Mouse (Mus musculus): ENCODE data around the gene Col16a1.
A peak's percentile ranks its signal among the peaks of the same experiment; 100 is the strongest.

Gene Col16a1

DNA sequence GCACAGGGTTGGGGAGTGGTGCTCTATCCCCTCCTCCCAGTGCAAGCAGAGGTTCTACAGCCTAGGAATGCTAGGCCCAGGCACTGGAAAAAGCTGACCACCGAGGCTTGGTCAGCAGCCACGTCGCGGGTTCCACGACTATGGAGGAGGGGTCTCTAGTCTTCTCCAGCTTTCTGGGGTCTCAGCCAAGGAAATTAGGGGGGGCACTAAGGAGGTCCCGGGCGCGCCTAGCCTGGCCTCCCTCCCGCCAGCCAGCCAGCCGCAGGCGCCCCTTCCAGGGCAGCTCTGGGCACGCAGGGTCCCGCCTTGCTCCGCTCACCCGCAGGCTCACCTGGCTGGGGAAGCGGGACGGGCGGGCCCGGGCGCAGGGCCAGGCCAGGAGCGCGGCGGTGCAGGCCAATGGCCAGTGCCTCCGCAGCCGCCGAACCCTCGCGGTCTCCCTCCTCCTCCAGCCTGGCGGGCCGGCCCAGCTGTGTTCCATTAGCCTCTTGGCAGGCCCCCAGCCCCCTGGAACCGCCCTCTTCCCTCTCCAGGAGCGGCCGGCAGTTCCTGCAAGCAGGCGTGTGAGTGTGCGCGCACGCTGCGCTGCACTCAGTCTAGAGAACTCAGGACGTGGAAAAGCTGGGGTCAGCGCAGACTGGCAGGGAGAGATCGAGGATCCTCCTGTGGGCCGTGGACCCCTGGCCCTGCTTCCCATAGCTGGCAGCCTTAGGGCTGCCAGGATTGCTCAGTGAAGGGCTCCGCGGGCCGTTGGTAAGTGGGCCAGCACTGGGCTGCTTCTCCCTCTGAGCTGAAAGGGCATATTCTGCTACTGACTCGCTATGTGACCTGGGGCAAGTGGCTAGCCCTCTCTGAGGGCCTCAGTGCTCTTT is at the start of gene Col16a1:
Col16a1 (plus strand) TSS at position 510 of the 872 bp plus-strand sequence.
- peak; percentile 91 for DNase-seq

DNA sequence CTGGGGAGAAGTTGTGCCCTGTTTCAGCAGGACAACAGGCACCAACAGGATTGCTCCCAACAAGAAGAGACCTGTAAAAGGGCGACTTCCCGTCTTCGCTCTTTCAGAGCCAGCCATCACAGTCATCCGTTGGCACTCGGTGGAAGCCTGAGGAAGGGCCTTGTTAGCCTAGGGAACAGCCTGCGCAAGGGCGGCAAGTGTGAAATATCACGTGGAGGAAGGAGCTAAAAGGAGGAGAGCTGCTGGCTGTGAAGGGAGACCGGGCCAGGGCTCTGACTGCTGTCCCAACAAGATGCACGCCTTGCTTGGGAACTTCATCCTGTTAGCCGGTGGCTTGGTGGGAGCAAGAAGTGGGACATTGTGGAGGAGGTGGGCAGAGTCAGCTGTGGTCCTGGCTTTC is 49.5 kb upstream of the Col16a1 start:
- DNase-seq = no peak

DNA sequence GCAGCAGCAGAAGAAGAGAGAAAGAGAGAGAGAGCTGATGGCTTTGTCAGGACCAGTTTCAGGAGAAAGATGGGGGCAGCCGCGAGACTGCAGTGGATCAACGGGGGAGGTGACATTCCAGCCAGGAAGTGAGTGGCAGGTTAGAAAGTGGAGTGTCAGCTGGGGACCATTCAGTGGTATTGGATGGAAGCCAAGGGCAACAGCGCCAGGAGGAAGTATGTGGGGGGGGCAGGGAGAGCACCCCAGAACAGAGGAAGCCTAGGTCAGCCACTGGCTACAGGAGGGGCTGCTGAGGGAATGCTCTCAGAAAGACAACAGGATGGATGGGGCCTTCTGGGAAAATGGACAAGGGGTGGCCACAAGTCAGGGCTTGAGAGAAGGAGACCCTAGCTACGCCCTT is 45.9 kb upstream of the Col16a1 start:
- DNase-seq = no peak

GRCm38 (mm10) chr4:130002157-130002556 is 45.5 kb upstream of the Col16a1 start:
- DNase-seq = no peak

DNA sequence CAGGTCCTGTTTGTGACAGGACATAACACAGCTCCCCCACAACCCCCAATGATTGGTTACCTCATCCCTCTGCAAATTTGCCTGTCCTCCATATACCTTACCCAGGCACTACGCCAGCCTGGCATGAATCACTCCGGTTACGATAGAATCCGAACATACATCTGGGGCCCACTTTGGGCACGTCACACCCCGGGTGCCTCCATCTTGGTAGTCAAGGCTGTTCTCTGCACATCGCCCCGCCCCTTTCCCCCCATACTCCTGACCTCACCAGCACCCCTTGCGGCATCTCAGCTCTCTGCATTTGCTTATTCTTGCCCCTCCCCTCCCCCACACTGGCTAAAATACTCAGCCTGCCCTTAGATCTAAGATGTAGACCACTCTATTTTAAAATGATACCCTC is 42.0 kb upstream of the Col16a1 start:
- no peak for DNase-seq

DNA sequence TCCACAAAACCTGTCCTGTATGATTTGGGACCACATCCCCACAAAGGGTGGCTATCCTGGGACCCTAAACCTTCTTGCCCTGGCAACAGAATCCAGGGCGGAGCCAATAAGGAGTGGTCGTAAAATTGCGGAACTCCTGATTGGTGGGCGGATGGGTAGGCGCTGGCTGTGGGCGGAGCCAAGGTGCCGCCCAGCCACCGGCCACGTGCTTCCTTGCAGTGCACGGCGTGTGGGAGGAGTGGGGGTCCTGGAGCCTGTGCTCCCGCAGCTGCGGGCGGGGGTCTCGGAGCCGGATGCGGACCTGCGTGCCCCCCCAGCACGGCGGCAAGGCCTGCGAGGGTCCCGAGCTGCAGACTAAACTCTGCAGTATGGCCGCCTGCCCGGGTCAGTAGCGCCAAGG is 41.1 kb upstream of the Col16a1 start:
- no peak for DNase-seq

DNA sequence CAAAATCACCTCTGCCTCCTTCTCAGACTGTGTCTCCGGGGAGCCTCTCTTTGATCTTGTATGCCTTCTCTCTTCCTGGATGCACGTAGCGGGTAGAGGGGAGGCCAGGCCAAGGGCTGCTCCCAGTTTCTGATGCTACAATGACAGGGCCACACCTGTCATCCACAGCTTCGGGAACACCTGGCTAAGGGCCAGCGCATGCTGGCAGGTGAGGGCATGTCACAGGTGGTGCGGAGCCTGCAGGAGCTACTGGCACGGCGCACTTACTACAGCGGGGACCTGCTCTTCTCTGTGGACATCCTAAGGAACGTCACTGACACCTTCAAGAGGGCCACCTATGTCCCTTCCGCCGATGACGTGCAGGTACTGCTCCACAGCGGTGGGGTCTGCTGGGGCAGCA is 38.6 kb upstream of the Col16a1 start:
- DNase-seq = no peak

- no peak for DNase-seq
Measured at GRCm38 (mm10) chr4:130010723-130011122, 36.9 kb upstream of the Col16a1 start.

DNA sequence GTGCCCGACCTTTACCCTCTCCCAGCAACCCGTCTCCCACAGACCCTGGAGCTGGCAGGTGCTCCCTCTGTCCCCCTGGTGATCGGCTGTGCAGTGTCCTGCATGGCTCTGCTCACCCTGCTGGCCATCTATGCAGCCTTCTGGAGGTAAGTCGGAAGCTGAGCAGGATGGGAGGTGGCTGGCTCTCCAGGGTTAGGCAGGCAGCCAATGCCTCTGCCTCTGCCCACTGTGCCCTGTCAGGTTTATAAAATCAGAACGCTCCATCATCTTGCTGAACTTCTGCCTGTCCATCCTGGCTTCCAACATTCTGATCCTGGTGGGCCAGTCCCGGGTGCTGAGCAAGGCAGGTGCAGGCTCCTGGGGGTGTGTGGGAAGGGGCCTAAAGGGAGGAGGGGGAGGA is 35.4 kb upstream of the Col16a1 start:
- no peak for DNase-seq

- no peak for DNase-seq
Measured at GRCm38 (mm10) chr4:130013111-130013510, 34.5 kb upstream of the Col16a1 start.

- DNase-seq = no peak
Measured at GRCm38 (mm10) chr4:130016010-130016409, 31.6 kb upstream of the Col16a1 start.

GRCm38 (mm10) chr4:130017036-130017674 is 30.5 kb upstream of the Col16a1 start:
- DNase-seq = no peak

- no peak for DNase-seq
Measured at GRCm38 (mm10) chr4:130022952-130023351, 24.7 kb upstream of the Col16a1 start.

- no peak for DNase-seq
Measured at GRCm38 (mm10) chr4:130023511-130024231, 24.0 kb upstream of the Col16a1 start.

DNA sequence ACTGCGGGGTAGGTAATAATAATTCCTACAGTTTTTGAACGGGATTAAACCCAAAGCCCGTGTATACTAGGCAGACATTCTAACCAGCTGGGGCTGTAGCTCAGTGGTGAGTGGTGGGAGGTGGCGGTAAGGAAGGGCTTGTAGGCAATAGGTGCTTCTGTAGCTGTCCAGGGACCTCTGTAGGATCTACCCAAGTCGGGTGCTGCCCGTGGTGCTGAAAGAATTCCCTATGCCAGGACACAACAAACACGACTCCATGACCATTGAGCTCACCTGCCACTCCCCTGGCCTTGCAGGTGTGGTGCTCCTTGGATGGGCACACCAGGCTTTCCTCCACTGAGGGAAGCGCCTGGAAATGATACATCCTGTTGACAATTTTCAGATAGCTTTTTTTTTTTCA is 22.1 kb upstream of the Col16a1 start:
- no peak for DNase-seq

DNA sequence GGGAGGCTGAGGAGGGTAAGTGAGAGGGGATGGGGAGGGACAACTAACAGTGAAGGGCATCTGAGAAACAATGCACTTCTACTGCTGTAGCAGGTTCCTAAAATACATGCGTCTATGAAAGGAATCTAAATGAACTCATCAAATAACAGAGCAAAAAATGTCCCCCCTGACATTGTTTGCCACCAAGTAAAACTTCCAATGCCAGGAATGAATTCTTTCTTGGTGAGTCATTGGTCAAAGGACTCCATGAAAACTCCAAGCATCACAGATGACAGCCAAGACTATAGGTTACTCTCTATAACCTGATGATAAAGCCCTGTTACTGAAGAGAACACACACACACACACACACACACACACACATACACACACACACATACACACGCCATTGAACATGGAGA is 16.5 kb upstream of the Col16a1 start:
- DNase-seq = no peak

GRCm38 (mm10) chr4:130033496-130033895 is 14.1 kb upstream of the Col16a1 start:
- DNase-seq = no peak

GRCm38 (mm10) chr4:130036112-130036511 is 11.5 kb upstream of the Col16a1 start:
- DNase-seq = peak; percentile 56

DNA sequence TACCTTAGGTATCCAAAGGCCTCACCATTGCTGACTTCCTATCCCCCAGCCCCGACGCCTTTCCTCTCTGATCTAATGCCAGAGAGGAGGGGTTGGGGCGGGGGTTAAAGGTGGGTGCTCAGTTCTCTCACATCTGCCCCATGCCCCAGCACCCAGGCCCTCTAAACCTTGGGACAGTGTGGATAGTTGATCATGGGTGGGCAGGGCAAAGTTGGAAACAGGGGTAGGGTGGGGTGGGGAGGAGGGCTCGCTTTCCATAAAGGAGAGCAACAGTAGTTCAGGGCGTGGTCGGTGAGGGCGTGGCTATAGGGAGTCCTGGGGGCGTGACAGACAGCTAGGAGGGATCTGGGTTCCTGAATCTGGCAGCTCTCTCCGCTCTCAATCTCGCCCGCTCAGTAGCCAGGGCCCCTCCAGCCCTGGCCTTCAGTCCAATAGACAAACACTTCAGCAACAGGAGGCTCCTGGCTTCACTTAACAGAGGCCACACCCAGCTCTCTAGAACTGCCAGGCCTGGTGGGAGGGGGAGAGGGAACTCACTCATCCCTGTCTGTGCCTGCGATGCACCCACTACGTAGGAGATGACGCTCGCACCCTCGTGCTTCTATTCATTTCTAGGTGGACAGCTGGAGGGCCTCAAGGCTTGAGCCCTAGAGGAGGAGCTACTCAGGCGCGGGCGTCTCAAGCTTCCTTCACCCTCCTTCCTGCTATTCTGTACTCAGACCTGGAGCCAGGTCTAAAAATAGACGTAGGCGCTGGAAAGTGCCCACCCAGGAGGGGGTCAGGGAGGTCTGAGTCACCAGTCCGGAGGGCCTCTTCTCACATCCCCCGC is 10.9 kb upstream of the Col16a1 start:
- DNase-seq = peak; percentile 42

- DNase-seq = no peak
Measured at GRCm38 (mm10) chr4:130039351-130039750, 8.3 kb upstream of the Col16a1 start.

DNA sequence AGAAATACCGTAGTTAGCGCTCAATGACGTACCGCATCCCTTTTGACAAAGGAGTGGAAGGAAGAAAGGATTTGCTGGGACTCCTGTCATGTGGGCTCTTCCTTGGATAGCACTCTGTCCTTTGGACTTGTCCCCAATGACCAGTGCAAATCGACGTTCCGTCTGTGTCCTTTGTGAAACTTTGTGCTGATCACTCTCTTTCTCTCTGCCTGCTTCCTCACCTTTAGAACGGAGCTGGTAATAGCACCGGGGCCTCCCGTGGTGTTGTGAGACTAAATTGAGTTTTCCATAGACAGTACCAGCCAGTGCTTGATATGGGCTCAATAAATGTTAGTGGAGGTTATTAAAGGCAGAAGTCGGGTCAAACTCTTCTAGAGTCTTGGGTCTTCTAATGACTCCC is 6.6 kb upstream of the Col16a1 start:
- DNase-seq = peak; percentile 21

DNA sequence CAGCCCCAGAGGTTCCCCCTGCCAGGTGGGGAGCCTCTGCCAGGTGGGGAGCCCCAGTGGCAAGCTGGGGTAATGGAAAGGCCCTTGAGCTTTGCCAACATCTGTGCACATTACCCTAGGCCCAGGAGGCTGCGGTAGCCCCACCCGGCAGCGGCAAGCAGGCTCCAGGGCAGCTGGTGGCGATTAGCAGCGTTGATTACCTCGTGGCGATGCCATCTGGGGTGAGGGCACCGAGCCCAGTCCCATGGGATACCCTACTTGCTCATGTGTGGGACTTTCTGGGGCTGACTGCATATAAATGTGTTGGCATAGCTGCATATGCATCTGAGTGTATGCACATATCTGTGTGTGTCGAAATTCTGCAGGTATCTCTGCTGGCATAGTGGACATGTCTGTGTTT is 3.4 kb upstream of the Col16a1 start:
- no peak for DNase-seq

DNA sequence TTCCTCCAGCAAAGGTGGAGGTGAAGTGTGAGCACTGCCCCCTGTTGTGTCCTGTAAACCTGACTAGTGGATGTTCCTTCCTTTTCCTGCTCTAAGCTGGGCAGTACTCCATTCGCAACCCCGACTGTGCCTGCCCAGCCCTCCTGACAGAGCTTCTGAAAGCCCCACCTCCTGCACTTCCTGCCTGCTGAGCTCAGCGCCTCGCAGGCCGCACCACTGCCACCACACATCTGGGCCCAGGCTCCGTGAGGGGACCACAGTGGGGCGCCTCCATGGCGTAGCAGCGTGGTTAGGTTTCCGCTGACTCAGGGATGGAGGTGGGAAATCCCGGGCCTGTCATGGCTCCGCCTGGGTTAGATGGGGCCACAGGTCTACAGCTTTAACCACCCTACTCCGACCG is 2.0 kb upstream of the Col16a1 start:
- DNase-seq = no peak
